Mouse (Mus musculus) CH12F3 (cell line): ENCODE measurements around the gene Fgfr2.

Experiments
- in situ Hi-C: fragments of 300-500 bp; cut with MboI; formaldehyde crosslinking; loops from 2 replicates; pipeline ENCODE4 v1.14.3; 2020; ENCODE audit warnings: low sequenced_read_pairs

Gene Fgfr2

GRCm38 (mm10) chr7:130645332-130645993, 2477.7 kb downstream of the Fgfr2 start:
- in situ Hi-C loops, result no loop called here

DNA sequence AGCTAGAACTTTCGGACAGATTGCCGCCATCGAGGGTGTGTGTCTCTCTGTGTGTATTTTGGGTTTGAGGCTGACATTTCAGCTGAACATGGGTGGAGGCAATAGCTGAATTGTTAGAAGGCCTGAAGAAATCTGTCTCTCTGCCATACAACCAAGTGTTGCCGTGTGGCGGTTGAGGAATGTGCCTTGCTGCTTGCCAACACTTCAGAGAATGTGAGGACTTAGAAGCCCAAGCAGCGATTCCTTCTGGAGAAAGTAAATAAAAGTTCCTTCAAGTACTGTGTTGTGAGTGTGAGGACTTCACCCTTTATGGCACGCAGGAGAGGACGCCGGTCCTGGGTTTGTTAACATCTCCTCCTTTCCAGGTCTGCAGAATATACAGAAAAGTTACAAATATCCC, 2482.5 kb downstream of the Fgfr2 start:
- in situ Hi-C loops, result no loop called here

- in situ Hi-C loops, result no loop called here
Measured at GRCm38 (mm10) chr7:130637811-130638210, 2485.3 kb downstream of the Fgfr2 start.

DNA sequence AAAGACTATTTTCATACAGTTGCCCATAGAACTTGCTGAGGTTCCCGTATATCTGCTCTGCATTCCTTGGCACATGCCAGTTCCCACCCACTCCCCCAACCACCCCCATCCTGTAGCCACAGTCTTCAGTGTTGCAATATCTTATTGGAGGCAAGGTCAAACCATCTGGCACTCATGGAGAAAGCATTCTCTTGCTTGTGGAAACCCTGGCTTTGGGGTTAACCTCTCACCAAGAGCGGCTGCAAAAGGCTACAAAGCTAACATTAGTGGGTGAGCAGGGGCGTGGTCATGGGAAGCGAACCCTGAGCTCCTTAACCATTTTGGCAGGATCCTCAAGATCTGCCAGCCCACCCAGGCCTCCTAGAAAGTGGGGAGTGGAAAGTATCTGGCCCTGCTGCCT, 2486.2 kb downstream of the Fgfr2 start:
- in situ Hi-C loops, result no loop called here

GRCm38 (mm10) chr7:130636274-130636673, 2486.9 kb downstream of the Fgfr2 start:
- in situ Hi-C loops, result no loop called here

- in situ Hi-C loops, result no loop called here
Measured at GRCm38 (mm10) chr7:130635212-130635611, 2487.9 kb downstream of the Fgfr2 start.

GRCm38 (mm10) chr7:130634259-130634871, 2488.8 kb downstream of the Fgfr2 start:
- in situ Hi-C loops, result no loop called here

DNA sequence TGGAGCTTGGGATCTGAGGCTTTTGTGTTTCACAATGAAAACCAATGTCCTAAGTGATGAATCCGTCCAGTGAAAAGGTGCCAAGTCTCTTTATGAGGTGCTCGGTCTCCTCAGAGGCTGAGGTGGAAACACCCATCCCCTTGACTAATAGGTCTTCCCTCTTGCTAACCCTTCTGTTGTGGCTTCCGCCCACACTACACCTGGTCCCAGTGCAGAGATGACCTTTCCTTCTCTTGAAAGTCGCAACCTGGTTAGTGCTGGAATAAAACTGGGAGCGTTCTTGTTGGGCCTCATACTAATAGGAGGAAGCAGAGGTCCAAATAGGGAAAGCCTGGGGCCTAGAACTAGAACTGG, 2490.8 kb downstream of the Fgfr2 start:
- in situ Hi-C loops, result no loop called here

GRCm38 (mm10) chr7:130631553-130632378, 2491.4 kb downstream of the Fgfr2 start:
- in situ Hi-C loops, result no loop called here

DNA sequence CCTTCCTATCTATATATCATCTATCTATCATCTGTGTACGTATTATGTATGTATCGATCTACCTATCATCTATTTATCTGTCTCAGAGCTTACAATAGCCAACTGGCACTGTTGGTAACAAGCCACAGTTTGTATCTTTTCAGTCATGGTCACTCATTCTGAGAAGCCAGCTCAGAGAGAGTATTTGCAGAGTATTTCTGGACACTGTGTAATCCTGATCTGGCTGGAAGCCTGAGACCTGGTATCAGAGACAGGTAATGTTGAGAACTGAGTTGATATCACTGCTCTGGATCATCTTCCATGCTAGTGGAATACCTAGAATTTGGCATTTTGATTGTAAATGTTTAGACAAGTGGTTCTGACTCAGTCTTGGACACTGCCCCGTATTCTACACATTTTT, 2492.2 kb downstream of the Fgfr2 start:
- in situ Hi-C loops, result no loop called here

GRCm38 (mm10) chr7:130629999-130630398, 2493.2 kb downstream of the Fgfr2 start:
- in situ Hi-C loops, result no loop called here

DNA sequence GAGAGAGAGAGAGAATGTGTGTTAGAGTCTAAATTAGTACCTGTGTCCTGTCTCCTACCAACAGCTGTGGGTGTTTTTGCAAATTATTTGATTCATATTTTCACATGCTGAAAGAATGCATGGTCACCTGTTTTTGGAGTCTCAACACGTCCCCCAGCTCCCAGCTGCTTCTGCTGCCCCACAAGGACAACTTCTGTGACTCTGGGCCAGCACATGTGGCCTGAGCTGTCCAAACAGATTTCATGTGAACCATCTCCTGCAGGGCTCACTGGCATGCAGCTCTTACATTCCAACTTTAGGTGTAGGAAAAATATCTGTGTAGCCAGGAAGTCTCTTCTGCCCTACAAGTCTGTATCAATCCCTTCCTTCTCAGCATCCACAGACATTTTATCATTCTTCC, 2494.5 kb downstream of the Fgfr2 start:
- in situ Hi-C loops, result no loop called here

DNA sequence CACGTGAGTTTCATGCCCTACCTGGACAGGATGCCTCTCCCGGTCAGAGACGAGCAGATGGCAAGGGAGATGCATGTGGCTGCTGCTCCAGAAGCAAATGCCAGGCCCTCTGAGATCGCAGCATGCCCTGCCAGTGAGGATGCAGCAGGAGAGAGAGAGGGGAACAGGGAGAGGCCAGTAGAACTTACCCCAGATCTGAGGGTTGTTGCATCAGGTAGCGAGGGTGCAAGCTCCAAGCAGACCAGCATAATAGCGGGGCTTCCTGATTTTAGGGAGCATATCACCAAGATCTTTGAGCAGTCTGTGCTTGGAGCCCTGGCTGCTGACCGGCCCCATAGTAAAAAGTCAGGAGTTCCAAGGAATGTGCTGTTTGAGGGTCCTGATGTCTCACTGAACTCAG, 2497.8 kb downstream of the Fgfr2 start:
- in situ Hi-C loops, result no loop called here

DNA sequence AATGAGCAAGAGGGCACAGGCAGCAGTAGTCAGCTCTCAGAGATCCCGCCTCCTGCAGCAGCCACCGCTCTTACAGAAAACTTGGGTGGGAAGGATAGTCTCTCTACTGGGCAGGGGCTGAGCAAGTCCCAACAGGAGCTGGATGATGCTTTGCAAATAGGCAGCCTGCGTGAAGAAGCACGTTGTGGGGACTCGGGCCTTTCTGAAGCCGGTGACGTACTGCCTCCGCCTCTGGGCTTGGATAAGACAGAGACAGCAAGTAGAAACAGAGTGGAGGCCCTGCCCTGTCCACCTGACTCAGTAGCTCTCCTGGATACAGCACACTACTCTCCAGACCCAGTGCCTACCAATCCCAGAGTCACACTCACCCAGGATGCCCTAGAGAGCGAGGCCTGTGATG, 2498.9 kb downstream of the Fgfr2 start:
- in situ Hi-C loops, result no loop called here

DNA sequence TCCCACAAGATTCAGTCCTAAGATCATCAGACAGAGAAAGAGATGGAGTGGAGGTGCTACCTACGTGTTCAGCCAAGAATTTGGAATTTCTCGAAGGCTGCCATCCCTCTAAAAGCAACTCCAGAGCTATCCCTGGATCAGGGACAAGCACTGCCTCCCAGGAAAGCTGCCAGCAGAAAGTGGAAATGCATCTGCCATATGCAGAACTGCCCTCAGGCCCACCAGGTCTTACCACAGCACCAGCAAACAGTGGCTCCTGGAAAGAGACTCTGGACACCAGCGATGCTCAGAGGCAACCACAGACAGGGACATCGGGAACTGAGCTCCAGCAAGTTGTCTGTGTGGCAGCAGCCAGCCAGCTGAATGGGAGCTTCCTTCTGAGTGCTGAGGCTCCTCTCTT, 2500.8 kb downstream of the Fgfr2 start:
- in situ Hi-C loops, result no loop called here

- in situ Hi-C loops, result no loop called here
Measured at GRCm38 (mm10) chr7:130621953-130622352, 2501.2 kb downstream of the Fgfr2 start.

GRCm38 (mm10) chr7:130621068-130621467, 2502.1 kb downstream of the Fgfr2 start:
- in situ Hi-C loops, result no loop called here

- in situ Hi-C loops, result no loop called here
Measured at GRCm38 (mm10) chr7:130617591-130617990, 2505.6 kb downstream of the Fgfr2 start.

DNA sequence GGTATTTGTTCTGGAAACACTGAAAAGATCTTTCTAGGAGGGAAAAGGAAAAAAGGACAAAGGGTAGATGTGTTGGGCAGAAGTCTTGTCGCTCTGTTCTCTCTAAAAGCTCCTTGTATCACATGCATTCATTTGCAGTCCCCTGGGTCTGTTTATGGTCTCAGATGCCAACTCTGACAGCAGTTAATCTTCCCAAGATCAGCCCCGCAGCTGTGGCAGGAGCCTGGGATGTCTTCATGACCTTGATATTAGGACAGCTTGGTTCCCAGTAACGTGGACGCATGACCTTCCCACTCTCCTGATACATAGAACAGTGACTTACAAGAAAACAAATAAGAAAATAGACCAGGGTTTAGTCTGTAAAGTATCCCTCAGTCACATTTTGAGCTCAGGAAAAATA, 2509.2 kb downstream of the Fgfr2 start:
- in situ Hi-C loops, result no loop called here

DNA sequence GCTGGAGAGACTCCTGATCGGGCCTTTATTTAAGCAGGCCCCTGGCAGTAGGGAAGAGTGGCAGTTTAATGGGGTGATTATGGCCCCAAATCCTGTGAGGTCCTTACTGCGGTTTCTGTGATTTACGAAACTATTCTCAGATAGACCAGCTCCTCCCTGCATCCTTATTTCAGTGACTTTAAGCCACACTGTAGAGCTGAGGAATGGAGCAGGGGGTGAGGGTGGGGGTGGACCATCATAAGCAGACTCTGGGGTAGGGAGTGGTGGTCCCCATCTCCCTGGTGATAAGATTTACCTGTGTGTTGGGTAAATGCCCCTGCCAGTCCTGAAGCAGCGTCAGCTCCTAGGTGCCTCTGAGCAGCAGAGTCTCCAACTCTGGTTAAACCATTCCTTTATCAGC, 2516.2 kb downstream of the Fgfr2 start:
- in situ Hi-C loops, result no loop called here

- in situ Hi-C loops, result no loop called here
Measured at GRCm38 (mm10) chr7:130605111-130605510, 2518.0 kb downstream of the Fgfr2 start.

GRCm38 (mm10) chr7:130604390-130604789, 2518.8 kb downstream of the Fgfr2 start:
- in situ Hi-C loops, result no loop called here
